Mouse (Mus musculus) liver, embryonic 14.5 days (tissue): ENCODE data around the gene Gbp2.

Source experiments
- CTCF ChIP-seq: IDR thresholded peaks from 2 replicates; pipeline ENCODE4 v1.5.1; 2016; ENCODE audit warnings: antibody characterized with exemption, low read depth, control low read depth
- EP300 ChIP-seq: IDR thresholded peaks from 2 replicates; pipeline ENCODE4 v1.6.1; 2016; ENCODE audit warnings: antibody characterized with exemption, low read depth

DNA sequence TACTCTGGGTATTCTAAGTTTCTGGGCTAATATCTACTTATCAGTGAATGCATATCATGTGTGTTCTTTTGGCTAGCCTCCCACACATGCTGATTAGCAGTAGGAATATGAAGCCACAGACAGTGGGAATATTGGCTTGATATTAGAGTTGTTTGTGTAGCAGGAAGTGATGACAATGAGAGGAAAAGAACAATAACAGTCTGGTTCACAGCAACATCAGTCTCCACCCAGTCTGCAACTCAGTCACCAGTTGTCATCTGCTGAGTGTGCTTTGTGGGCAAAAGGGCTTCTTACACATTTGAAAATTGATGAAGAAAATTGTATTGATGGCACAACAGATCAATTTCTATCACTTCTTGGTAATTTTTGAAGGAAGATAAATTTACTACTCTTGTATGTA is 33.0 kb upstream of the Gbp2 start:
- TF ChIP-seq CTCF (no peak), EP300 (no peak)
